Mouse (Mus musculus): Measurements from ENCODE around the gene Agps. TPM values are rescaled to one million over a fixed set of nuclear protein-coding genes. Genes with fewer than 3 reads are reported as not detected.
"Not testable (repeated sequence)": the region's sequence is repeated elsewhere in the genome, so short reads cannot be mapped to it uniquely, and the experiment has no call there.

The Agps gene
- polyA plus RNA-seq, 1 experiment = 3.5 TPM

- 90% methylated on average over 5 of the region's 5 CpGs for whole genome bisulfite sequencing
- H3K27me3 ChIP-seq (ENCODE audit: control insufficient read depth, insufficient read depth, low read length) = no peaks in the 10 kb centered on the region
- DNase-seq (ENCODE audit: low read depth in 1 of 2, low spot score in 2 of 2) = no peak
- no peak overlapping the region for H3K27ac ChIP-seq (ENCODE audit: insufficient read depth, low read length)
- H3K36me3 ChIP-seq (ENCODE audit: control insufficient read depth, insufficient read depth, low read length) = peaks cover 12% of the 10 kb centered on the region
- no peaks in the 10 kb centered on the region for H3K4me1 ChIP-seq (ENCODE audit: control insufficient read depth, insufficient read depth, insufficient read length)
- TF ChIP-seq POLR2A (IDR thresholded peaks at IDR 0.05; ENCODE audit: low read depth, low read length) (no peak), CTCF (IDR thresholded peaks at IDR 0.05; ENCODE audit: extremely low read depth, insufficient read depth, insufficient read length, insufficient replicate concordance) (no peak)
- no peak overlapping the region for H3K4me3 ChIP-seq (ENCODE audit: extremely low read depth, insufficient read depth, insufficient read length)
Observed at GRCm38 (mm10) chr2:75926061-75926460, 94.1 kb downstream of the Agps start.

GRCm38 (mm10) chr2:75928011-75928410 lies 96.0 kb downstream of the Agps start:
- H3K36me3 ChIP-seq (ENCODE audit: control insufficient read depth, insufficient read depth, low read length) = peaks cover 12% of the 10 kb centered on the region
- TF ChIP-seq CTCF (IDR thresholded peaks at IDR 0.05; ENCODE audit: extremely low read depth, insufficient read depth, insufficient read length, insufficient replicate concordance) (no peak), POLR2A (IDR thresholded peaks at IDR 0.05; ENCODE audit: low read depth, low read length) (no peak)
- H3K27me3 ChIP-seq (ENCODE audit: control insufficient read depth, insufficient read depth, low read length) = no peaks in the 10 kb centered on the region

GRCm38 (mm10) chr2:75929141-75929540 lies 97.2 kb downstream of the Agps start:
- H3K27ac ChIP-seq (ENCODE audit: insufficient read depth, low read length) = no peak overlapping the region
- H3K27me3 ChIP-seq (ENCODE audit: control insufficient read depth, insufficient read depth, low read length) = no peaks in the 10 kb centered on the region
- TF ChIP-seq POLR2A (IDR thresholded peaks at IDR 0.05; ENCODE audit: low read depth, low read length) (no peak), CTCF (IDR thresholded peaks at IDR 0.05; ENCODE audit: extremely low read depth, insufficient read depth, insufficient read length, insufficient replicate concordance) (no peak)
- peaks cover 12% of the 10 kb centered on the region for H3K36me3 ChIP-seq (ENCODE audit: control insufficient read depth, insufficient read depth, low read length)
- H3K4me3 ChIP-seq (ENCODE audit: extremely low read depth, insufficient read depth, insufficient read length) = no peak overlapping the region
- WGBS = 92% methylated on average over 2 of the region's 2 CpGs
- no peak for DNase-seq (ENCODE audit: low read depth in 1 of 2, low spot score in 2 of 2)
- H3K4me1 ChIP-seq (ENCODE audit: control insufficient read depth, insufficient read depth, insufficient read length) = no peaks in the 10 kb centered on the region

More at GRCm38 (mm10) chr2:75928011-75928410, 96.0 kb downstream of the Agps start:
- Histone ChIP-seq H3K27ac (ENCODE audit: insufficient read depth, low read length) (no peak overlapping the region), H3K4me3 (ENCODE audit: extremely low read depth, insufficient read depth, insufficient read length) (no peak overlapping the region), H3K4me1 (ENCODE audit: control insufficient read depth, insufficient read depth, insufficient read length) (no peaks in the 10 kb centered on the region)
- WGBS = 92% methylated on average over 3 of the region's 3 CpGs
- DNase-seq (ENCODE audit: low read depth in 1 of 2, low spot score in 2 of 2) = no peak

- whole genome bisulfite sequencing = 94% methylated on average over 6 of the region's 6 CpGs
- TF ChIP-seq POLR2A (IDR thresholded peaks at IDR 0.05; ENCODE audit: low read depth, low read length) (no peak), CTCF (IDR thresholded peaks at IDR 0.05; ENCODE audit: extremely low read depth, insufficient read depth, insufficient read length, insufficient replicate concordance) (no peak)
- no peaks in the 10 kb centered on the region for H3K27me3 ChIP-seq (ENCODE audit: control insufficient read depth, insufficient read depth, low read length)
- no peaks in the 10 kb centered on the region for H3K4me1 ChIP-seq (ENCODE audit: control insufficient read depth, insufficient read depth, insufficient read length)
- H3K36me3 ChIP-seq (ENCODE audit: control insufficient read depth, insufficient read depth, low read length) = peaks cover 12% of the 10 kb centered on the region
- no peak overlapping the region for H3K4me3 ChIP-seq (ENCODE audit: extremely low read depth, insufficient read depth, insufficient read length)
- H3K27ac ChIP-seq (ENCODE audit: insufficient read depth, low read length) = no peak overlapping the region
- no peak for DNase-seq (ENCODE audit: low read depth in 1 of 2, low spot score in 2 of 2)
Observed at GRCm38 (mm10) chr2:75929786-75930444, 97.9 kb downstream of the Agps start.

GRCm38 (mm10) chr2:75930941-75931340 lies 99.0 kb downstream of the Agps start:
- DNase-seq (ENCODE audit: low read depth in 1 of 2, low spot score in 2 of 2) = no peak
- no peaks in the 10 kb centered on the region for H3K4me1 ChIP-seq (ENCODE audit: control insufficient read depth, insufficient read depth, insufficient read length)
- H3K36me3 ChIP-seq (ENCODE audit: control insufficient read depth, insufficient read depth, low read length) = peaks cover 9% of the 10 kb centered on the region
- H3K27me3 ChIP-seq (ENCODE audit: control insufficient read depth, insufficient read depth, low read length) = no peaks in the 10 kb centered on the region
- H3K27ac ChIP-seq (ENCODE audit: insufficient read depth, low read length) = no peak overlapping the region
- 89% methylated on average over 2 of the region's 2 CpGs for WGBS
- no peak overlapping the region for H3K4me3 ChIP-seq (ENCODE audit: extremely low read depth, insufficient read depth, insufficient read length)
- TF ChIP-seq CTCF (IDR thresholded peaks at IDR 0.05; ENCODE audit: extremely low read depth, insufficient read depth, insufficient read length, insufficient replicate concordance) (no peak), POLR2A (IDR thresholded peaks at IDR 0.05; ENCODE audit: low read depth, low read length) (no peak)

- WGBS = 76% methylated on average over 7 of the region's 7 CpGs
- TF ChIP-seq POLR2A (IDR thresholded peaks at IDR 0.05; ENCODE audit: low read depth, low read length) (no peak), CTCF (IDR thresholded peaks at IDR 0.05; ENCODE audit: extremely low read depth, insufficient read depth, insufficient read length, insufficient replicate concordance) (no peak)
Observed at GRCm38 (mm10) chr2:75933541-75933940, 101.6 kb downstream of the Agps start.

GRCm38 (mm10) chr2:75936685-75937084 lies 104.7 kb downstream of the Agps start:
- not testable (repeated sequence) for H3K27me3 ChIP-seq (ENCODE audit: control insufficient read depth, insufficient read depth, low read length); H3K4me3 ChIP-seq (ENCODE audit: extremely low read depth, insufficient read depth, insufficient read length); H3K36me3 ChIP-seq (ENCODE audit: control insufficient read depth, insufficient read depth, low read length); DNase-seq (ENCODE audit: low read depth in 1 of 2, low spot score in 2 of 2); H3K27ac ChIP-seq (ENCODE audit: insufficient read depth, low read length); H3K4me1 ChIP-seq (ENCODE audit: control insufficient read depth, insufficient read depth, insufficient read length)
- WGBS = 96% methylated on average over 2 of the region's 2 CpGs

More at GRCm38 (mm10) chr2:75933541-75933940, 101.6 kb downstream of the Agps start:
- no peaks in the 10 kb centered on the region for H3K4me1 ChIP-seq (ENCODE audit: control insufficient read depth, insufficient read depth, insufficient read length)
- H3K4me3 ChIP-seq (ENCODE audit: extremely low read depth, insufficient read depth, insufficient read length) = no peak overlapping the region
- no peak for DNase-seq (ENCODE audit: low read depth in 1 of 2, low spot score in 2 of 2)
- H3K27me3 ChIP-seq (ENCODE audit: control insufficient read depth, insufficient read depth, low read length) = no peaks in the 10 kb centered on the region
- no peak overlapping the region for H3K27ac ChIP-seq (ENCODE audit: insufficient read depth, low read length)
- peaks cover 3% of the 10 kb centered on the region; the same call in 1 of the 2 replicates for H3K36me3 ChIP-seq (ENCODE audit: control insufficient read depth, insufficient read depth, low read length)

GRCm38 (mm10) chr2:75937520-75938116 lies 105.6 kb downstream of the Agps start:
- not testable (repeated sequence) for DNase-seq (ENCODE audit: low read depth in 1 of 2, low spot score in 2 of 2); H3K36me3 ChIP-seq (ENCODE audit: control insufficient read depth, insufficient read depth, low read length); H3K4me1 ChIP-seq (ENCODE audit: control insufficient read depth, insufficient read depth, insufficient read length); H3K27me3 ChIP-seq (ENCODE audit: control insufficient read depth, insufficient read depth, low read length); H3K27ac ChIP-seq (ENCODE audit: insufficient read depth, low read length); H3K4me3 ChIP-seq (ENCODE audit: extremely low read depth, insufficient read depth, insufficient read length)
- 82% methylated on average over 17 of the region's 17 CpGs for WGBS
